Mouse (Mus musculus): ENCODE results near the gene Ncor2.

GRCm38 (mm10) chr5:125141916-125142315, 37.1 kb downstream of the Ncor2 start:
- TF ChIP-seq POLR2A (IDR thresholded peaks at IDR 0.05; ENCODE audit: extremely low read depth, insufficient read depth, low read length) (no peak), CTCF (IDR thresholded peaks at IDR 0.05; ENCODE audit: low read depth, low read length) (no peak)
